Mouse (Mus musculus): ENCODE measurements around the gene Spdef. TPM values are rescaled to one million over a fixed set of nuclear protein-coding genes. Genes with fewer than 3 reads are reported as not detected.
A peak's percentile ranks its signal among the peaks of the same experiment; 100 is the strongest.

The Spdef gene
- total RNA-seq, 2 experiments from 2014 or later, result 0.16 to 0.38 TPM

GRCm38 (mm10) chr17:27675453-27675852 is 53.3 kb downstream of the Spdef start:
- DNase-seq, result peak; percentile 30

GRCm38 (mm10) chr17:27673945-27674344 is 54.8 kb downstream of the Spdef start:
- no peak for DNase-seq

GRCm38 (mm10) chr17:27671720-27672119 is 57.0 kb downstream of the Spdef start:
- no peak for DNase-seq

Other genes starting within 250 kb of the Spdef start
- gene Grm4, start 207.6 kb downstream of the Spdef start, total RNA-seq (2021), result under 1 TPM in 1 of 2 experiments, not detected in 1; 0.07 TPM
- 10 to 100 TPM; 54.8 to 59.1 TPM for gene Hmga1, start 172.5 kb downstream of the Spdef start, total RNA-seq (2021)
- 1 to 10 TPM; 8.7 to 8.8 TPM for gene AI413582, start 163.2 kb downstream of the Spdef start, total RNA-seq (2021)
- 100 to 1,000 TPM; 340 to 371 TPM for gene Nudt3, start 105.5 kb downstream of the Spdef start, total RNA-seq (2021)
- not detected for gene RPS10-NUDT3, start 93.7 kb downstream of the Spdef start, total RNA-seq (2021)
- 100 to 1,000 TPM; 857 to 917 TPM for gene Rps10, start 92.3 kb downstream of the Spdef start, total RNA-seq (2021)
- under 1 TPM in 1 of 2 experiments, not detected in 1; 0.17 TPM for gene Pacsin1, start 73.4 kb downstream of the Spdef start, total RNA-seq (2021)
- 100 to 1,000 TPM; 104 to 107 TPM for gene D17Wsu92e, start 91.7 kb upstream of the Spdef start, total RNA-seq (2021)
- gene Snrpc, start 109.2 kb upstream of the Spdef start, total RNA-seq (2021), result 100 to 1,000 TPM in 1 of 2 experiments, 10 to 100 TPM in 1; 94.2 to 102 TPM
- gene Uhrf1bp1, start 127.5 kb upstream of the Spdef start, total RNA-seq (2021), result 10 to 100 TPM; 20.7 to 21.9 TPM
- 10 to 100 TPM; 54.2 to 59.2 TPM for gene Anks1, start 180.4 kb upstream of the Spdef start, total RNA-seq (2021)
- 10 to 100 TPM; 28.5 to 29.3 TPM for gene Taf11, start 180.9 kb upstream of the Spdef start, total RNA-seq (2021)